Mouse (Mus musculus) ZHBTc4 (cell line): ENCODE results near the gene Gm26620.

Experiments
- DNase-seq: peaks from one replicate; pipeline ENCODE4 v3.0.0-alpha.2; 2011; ENCODE audit warnings: low read depth, low spot score

The Gm26620 gene

GRCm38 (mm10) chr1:170911907-170912660 is 27.2 kb downstream of the Gm26620 start:
- DNase-seq, result no peak

- DNase-seq, result no peak
Observed at GRCm38 (mm10) chr1:170912891-170913615, 28.2 kb downstream of the Gm26620 start, which contains the start of gene Fcrlb. Fcrlb (minus strand) TSS chr1:170912941.

- DNase-seq, result no peak
Observed at GRCm38 (mm10) chr1:170915657-170916056, 30.8 kb downstream of the Gm26620 start.

- DNase-seq, result no peak
Observed at GRCm38 (mm10) chr1:170919308-170919707, 34.4 kb downstream of the Gm26620 start.

- no peak for DNase-seq
Observed at GRCm38 (mm10) chr1:170924485-170924884, 39.6 kb downstream of the Gm26620 start.

- no peak for DNase-seq
Observed at GRCm38 (mm10) chr1:170926941-170927340, 42.1 kb downstream of the Gm26620 start.

- DNase-seq, result no peak
Observed at GRCm38 (mm10) chr1:170927378-170927777, 42.5 kb downstream of the Gm26620 start, which contains the start of gene Fcrla. Fcrla (minus strand) TSS chr1:170927583.

DNA sequence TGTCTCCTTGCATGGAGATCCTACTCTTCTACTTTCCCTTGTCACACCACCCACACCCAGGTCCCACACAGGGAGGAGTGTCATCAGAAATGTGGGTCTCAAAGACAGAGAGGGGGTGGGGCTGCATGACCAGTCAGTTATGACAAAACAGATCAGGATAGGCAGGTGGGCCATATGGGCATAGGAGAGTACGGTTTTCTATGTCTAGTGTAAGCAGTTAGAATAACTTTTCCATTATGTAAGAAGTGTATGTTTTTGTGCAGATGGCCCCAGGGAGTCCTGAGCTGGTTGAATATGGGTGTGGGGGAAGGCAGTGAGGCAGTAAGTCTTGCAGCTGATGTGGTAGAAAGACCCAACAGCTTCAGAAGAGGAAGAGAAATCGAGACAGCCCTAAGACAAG is 43.6 kb downstream of the Gm26620 start:
- no peak for DNase-seq

DNA sequence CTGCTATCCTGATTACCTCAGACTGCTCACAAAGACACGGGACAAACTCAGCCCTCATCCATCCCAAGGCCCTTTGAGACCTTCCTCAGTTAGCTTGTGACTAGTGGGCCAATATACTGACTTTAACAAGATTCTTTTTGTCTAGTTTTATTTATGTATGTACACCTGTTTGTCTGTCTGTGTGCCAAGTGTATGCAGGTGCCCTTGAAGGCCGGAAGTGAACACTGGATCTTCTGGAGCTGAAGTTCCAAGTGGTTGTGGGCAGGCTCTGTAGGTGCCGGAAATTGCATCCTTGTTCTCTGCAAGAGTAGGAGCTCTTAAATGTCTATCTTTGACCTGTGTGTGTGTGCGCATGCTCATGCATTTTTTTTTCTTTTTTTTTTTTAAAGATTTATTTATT is 44.4 kb downstream of the Gm26620 start:
- no peak for DNase-seq

- DNase-seq, result no peak
Observed at GRCm38 (mm10) chr1:170932043-170932442, 47.2 kb downstream of the Gm26620 start.

DNA sequence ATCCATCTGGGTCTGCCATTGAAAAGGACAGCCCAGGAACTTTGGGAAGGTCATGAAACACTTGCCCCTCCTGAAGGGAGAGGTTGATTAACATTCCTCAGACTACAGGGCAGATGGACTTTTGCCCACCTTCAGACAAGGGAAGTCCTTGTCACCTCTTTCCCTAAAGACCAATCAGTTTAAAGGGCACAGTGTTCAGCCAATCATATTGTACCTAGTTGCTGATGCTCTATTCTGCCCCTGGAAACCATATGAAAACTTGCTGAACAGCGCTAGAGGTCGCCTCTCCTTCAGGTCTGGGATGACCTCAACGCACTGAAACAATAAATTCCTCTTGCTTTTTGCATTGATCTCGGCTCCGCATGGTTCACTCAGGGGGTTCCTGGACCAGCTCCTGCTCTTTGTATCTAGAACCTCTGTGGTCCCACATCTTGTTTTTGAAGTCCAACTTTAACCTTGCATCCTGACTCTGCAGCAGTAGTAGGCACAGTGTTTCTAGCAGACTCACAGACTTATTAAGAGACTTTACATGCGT is 48.6 kb downstream of the Gm26620 start:
- peak; percentile 23 for DNase-seq

- DNase-seq, result no peak
Observed at GRCm38 (mm10) chr1:170933940-170934339, 49.1 kb downstream of the Gm26620 start.

GRCm38 (mm10) chr1:170934383-170934782 is 49.5 kb downstream of the Gm26620 start:
- DNase-seq, result no peak
